Mouse (Mus musculus) embryonic facial prominence, embryonic 15.5 days (tissue): Measurements from ENCODE around the gene Palld. TPM values are rescaled to one million over a fixed set of nuclear protein-coding genes. Genes with fewer than 3 reads are reported as not detected.

Source experiments
- ATAC-seq: fragments of 200-750 bp; cut with Nextera tagmentation; 2 replicates; pipeline ENCODE4 v1.8.0; 2017; ENCODE audit warnings: low read depth, moderate TSS enrichment; ENCODE audit not compliant: insufficient number of reproducible peaks, low FRiP score, low TSS enrichment
- H3K27ac ChIP-seq: fragments of 300-500 bp; sonication (generic); replicated peaks from 2 replicates; pipeline ENCODE4 v1.5.1; 2015; ENCODE audit warnings: mild to moderate bottlenecking, inconsistent platforms
- H3K27me3 ChIP-seq: fragments of 300-500 bp; sonication (generic); 2 replicates; pipeline ENCODE4 v1.6.1; 2015; ENCODE audit warnings: inconsistent platforms
- H3K36me3 ChIP-seq: fragments of 300-500 bp; sonication (generic); 2 replicates; pipeline ENCODE4 v1.6.1; 2015; ENCODE audit warnings: mild to moderate bottlenecking, inconsistent platforms
- H3K4me1 ChIP-seq: fragments of 300-500 bp; sonication (generic); 2 replicates; pipeline ENCODE4 v1.6.1; 2015; ENCODE audit warnings: inconsistent platforms
- H3K4me2 ChIP-seq: fragments of 300-500 bp; sonication (generic); replicated peaks from 2 replicates; pipeline ENCODE4 v1.6.1; 2015; ENCODE audit warnings: mild to moderate bottlenecking, inconsistent platforms
- H3K4me3 ChIP-seq: fragments of 300-500 bp; sonication (generic); replicated peaks from 2 replicates; pipeline ENCODE4 v1.5.1; 2015; ENCODE audit warnings: mild to moderate bottlenecking, inconsistent platforms
- H3K9ac ChIP-seq: fragments of 300-500 bp; sonication (generic); 2 replicates; pipeline ENCODE4 v1.6.1; 2015; ENCODE audit warnings: inconsistent platforms
- H3K9me3 ChIP-seq: fragments of 300-500 bp; sonication (generic); replicated peaks from 2 replicates; pipeline ENCODE4 v1.6.1; 2016; ENCODE audit warnings: inconsistent platforms
- WGBS: fragments of 180-500 bp; shearing (Covaris S2); methylation state at CpG from one replicate; pipeline ENCODE4 v1.1.7; 2015; 5-methylcytosine and 5-hydroxymethylcytosine counted together
- polyA plus RNA-seq: library from polyadenylated mRNA; unstranded; fragments of >200 nt; fragmentation: Nextera tagmentation; extraction: Ambion mirVana; gene quantifications from 2 replicates; pipeline ENCODE4 v1.2.1, GENCODE M21; 2015

The Palld gene
- polyA plus RNA-seq, 1 experiment from 2014 or later: 141 TPM

- no peak for ATAC-seq
- H3K9ac ChIP-seq: no peak overlapping the region
- no peak overlapping the region for H3K27ac ChIP-seq
- WGBS: 89% methylated on average over 9 of the region's 9 CpGs
- peaks cover 68% of the 10 kb centered on the region for H3K36me3 ChIP-seq
- H3K4me3 ChIP-seq: no peak overlapping the region
- no peak overlapping the region for H3K4me2 ChIP-seq
- no peaks in the 10 kb centered on the region for H3K27me3 ChIP-seq
- H3K4me1 ChIP-seq: no peaks in the 10 kb centered on the region
- H3K9me3 ChIP-seq: no peaks in the 10 kb centered on the region
Observed at GRCm38 (mm10) chr8:61528197-61528596, 374.3 kb downstream of the Palld start.

GRCm38 (mm10) chr8:61527037-61527436 is 375.5 kb downstream of the Palld start:
- peaks cover 69% of the 10 kb centered on the region for H3K36me3 ChIP-seq
- no peaks in the 10 kb centered on the region for H3K9me3 ChIP-seq
- no peaks in the 10 kb centered on the region for H3K4me1 ChIP-seq
- 0 out of 2 replicates have a peak overlapping the region, but pooled peaks have one; percentile 8 for H3K27ac ChIP-seq
- 64% methylated on average over 14 of the region's 14 CpGs for WGBS
- no peak overlapping the region for H3K4me2 ChIP-seq
- no peak overlapping the region for H3K4me3 ChIP-seq
- ATAC-seq: no peak; the same call in 1 of the 2 replicates
- no peak overlapping the region for H3K9ac ChIP-seq
- H3K27me3 ChIP-seq: no peaks in the 10 kb centered on the region

GRCm38 (mm10) chr8:61522132-61522531 is 380.4 kb downstream of the Palld start:
- H3K27me3 ChIP-seq: no peaks in the 10 kb centered on the region
- no peak overlapping the region for H3K4me3 ChIP-seq
- H3K27ac ChIP-seq: no peak overlapping the region
- no peak overlapping the region for H3K9ac ChIP-seq
- no peaks in the 10 kb centered on the region for H3K4me1 ChIP-seq
- peaks cover 52% of the 10 kb centered on the region for H3K36me3 ChIP-seq
- 3% methylated on average over 1 of the region's 1 CpGs for WGBS
- no peaks in the 10 kb centered on the region for H3K9me3 ChIP-seq
- ATAC-seq: no peak
- H3K4me2 ChIP-seq: no peak overlapping the region

GRCm38 (mm10) chr8:61517502-61518185 is 384.8 kb downstream of the Palld start:
- H3K4me3 ChIP-seq: no peak overlapping the region
- H3K9ac ChIP-seq: no peak overlapping the region
- no peak for ATAC-seq
- no peak overlapping the region for H3K4me2 ChIP-seq
- H3K9me3 ChIP-seq: no peaks in the 10 kb centered on the region
- H3K27me3 ChIP-seq: no peaks in the 10 kb centered on the region
- no peak overlapping the region for H3K27ac ChIP-seq
- peaks cover 3% of the 10 kb centered on the region; the same call in 1 of the 2 replicates for H3K4me1 ChIP-seq
- H3K36me3 ChIP-seq: peaks cover 40% of the 10 kb centered on the region
- WGBS: 63% methylated on average over 14 of the region's 14 CpGs

- no peak for ATAC-seq
- WGBS: 83% methylated on average over 8 of the region's 8 CpGs
- H3K36me3 ChIP-seq: peaks cover 41% of the 10 kb centered on the region
Observed at GRCm38 (mm10) chr8:61516745-61517501, 385.6 kb downstream of the Palld start.

GRCm38 (mm10) chr8:61515931-61516744 is 386.4 kb downstream of the Palld start:
- 0 out of 2 replicates have a peak, but pooled peaks have one; percentile 51 for ATAC-seq
- Histone ChIP-seq H3K4me3 (no peak overlapping the region), H3K9me3 (no peaks in the 10 kb centered on the region), H3K9ac (no peak overlapping the region), H3K27me3 (no peaks in the 10 kb centered on the region), H3K4me2 (no peak overlapping the region), H3K4me1 (peaks cover 3% of the 10 kb centered on the region; the same call in 1 of the 2 replicates), H3K36me3 (peaks cover 36% of the 10 kb centered on the region), H3K27ac (no peak overlapping the region)
- 43% methylated on average over 25 of the region's 25 CpGs for WGBS

More at GRCm38 (mm10) chr8:61516745-61517501, 385.6 kb downstream of the Palld start:
- Histone ChIP-seq H3K4me3 (no peak overlapping the region), H3K9ac (no peak overlapping the region), H3K9me3 (no peaks in the 10 kb centered on the region), H3K4me2 (no peak overlapping the region), H3K27ac (no peak overlapping the region), H3K4me1 (peaks cover 3% of the 10 kb centered on the region; the same call in 1 of the 2 replicates), H3K27me3 (no peaks in the 10 kb centered on the region)

- H3K4me1 ChIP-seq: peaks cover 3% of the 10 kb centered on the region; the same call in 1 of the 2 replicates
- ATAC-seq: no peak
- H3K27me3 ChIP-seq: no peaks in the 10 kb centered on the region
- 89% methylated on average over 24 of the region's 24 CpGs for WGBS
- H3K36me3 ChIP-seq: peaks cover 40% of the 10 kb centered on the region
- H3K4me3 ChIP-seq: no peak overlapping the region
- no peak overlapping the region for H3K4me2 ChIP-seq
- H3K9me3 ChIP-seq: no peaks in the 10 kb centered on the region
- no peak overlapping the region for H3K9ac ChIP-seq
- no peak overlapping the region for H3K27ac ChIP-seq
Observed at GRCm38 (mm10) chr8:61515110-61515930, 387.2 kb downstream of the Palld start.

GRCm38 (mm10) chr8:61502277-61502676 is 400.2 kb downstream of the Palld start:
- Histone ChIP-seq H3K4me1 (no peaks in the 10 kb centered on the region), H3K9ac (no peak overlapping the region), H3K27ac (no peak overlapping the region), H3K9me3 (no peaks in the 10 kb centered on the region), H3K27me3 (no peaks in the 10 kb centered on the region), H3K4me3 (no peak overlapping the region), H3K4me2 (no peak overlapping the region), H3K36me3 (peaks cover 12% of the 10 kb centered on the region; the same call in 1 of the 2 replicates)
- no peak for ATAC-seq

GRCm38 (mm10) chr8:61500914-61501313 is 401.6 kb downstream of the Palld start:
- Histone ChIP-seq H3K27me3 (no peaks in the 10 kb centered on the region), H3K4me1 (no peaks in the 10 kb centered on the region), H3K4me3 (no peak overlapping the region), H3K27ac (no peak overlapping the region), H3K9me3 (no peaks in the 10 kb centered on the region), H3K36me3 (peaks cover 17% of the 10 kb centered on the region; the same call in 1 of the 2 replicates), H3K9ac (no peak overlapping the region), H3K4me2 (no peak overlapping the region)
- no peak for ATAC-seq
- whole genome bisulfite sequencing: 29% methylated on average over 3 of the region's 3 CpGs

- no peaks in the 10 kb centered on the region for H3K27me3 ChIP-seq
- no peak for ATAC-seq
- H3K4me2 ChIP-seq: no peak overlapping the region
- H3K9me3 ChIP-seq: no peaks in the 10 kb centered on the region
- H3K9ac ChIP-seq: no peak overlapping the region
- WGBS: 67% methylated on average over 4 of the region's 4 CpGs
- no peak overlapping the region for H3K27ac ChIP-seq
- peaks cover 18% of the 10 kb centered on the region; the same call in 1 of the 2 replicates for H3K36me3 ChIP-seq
- H3K4me3 ChIP-seq: no peak overlapping the region
- H3K4me1 ChIP-seq: no peaks in the 10 kb centered on the region
Observed at GRCm38 (mm10) chr8:61499035-61499434, 403.5 kb downstream of the Palld start.
